ENCODE assay signal across 8 mouse cellular contexts in genomic region chr14:37276728-37277695, GRCm38 (mm10).
DNase-seq lines count a peak whose midpoint lies in the region; ATAC-seq lines count a peak whose summit lies in the region.

No protein-coding gene starts in this region.

- H3K27me3 ChIP-seq in heart, embryonic 11.5 days (ENCODE audit: control insufficient read depth, insufficient read depth, low read length) = no peaks in the 10 kb centered on the region

- 49% methylated on average over 7 of the region's 7 CpGs for WGBS in heart, embryonic 11.5 days (ENCODE audit: insufficient replicate concordance)

- no peak overlapping the region for H3K27ac ChIP-seq in heart, embryonic 11.5 days (ENCODE audit: low read depth, low read length)

- H3K4me1 ChIP-seq in heart, embryonic 11.5 days (ENCODE audit: control insufficient read depth, insufficient read depth, low read length) = no peaks in the 10 kb centered on the region

- ATAC-seq in heart, embryonic 11.5 days (replicated peaks; ENCODE audit: insufficient number of reproducible peaks, low FRiP score, low TSS enrichment) = no peak
- ATAC-seq in cerebellum, adult (ENCODE audit: insufficient number of reproducible peaks, low FRiP score, low TSS enrichment) = peak; percentile 61
- ATAC-seq in megakaryocyte, adult 5-6 weeks (ENCODE audit: poor library complexity, severe bottlenecking) = no peak

- no peaks in the 10 kb centered on the region for H3K9me3 ChIP-seq in heart, embryonic 11.5 days (replicated peaks; ENCODE audit: control insufficient read depth, low read length)

- no peaks in the 10 kb centered on the region for H3K36me3 ChIP-seq in heart, embryonic 11.5 days (ENCODE audit: control insufficient read depth, insufficient read depth, low read length)

- H3K4me3 ChIP-seq in heart, embryonic 11.5 days (ENCODE audit: low read depth, low read length) = no peak overlapping the region

- peak; percentile 31 for DNase-seq in heart, adult 8-10 months (ENCODE audit: low spot score)
- peak; percentile 9 to 24 for DNase-seq in B cell, adult 2 months
- DNase-seq in frontal cortex, postnatal 10 days (ENCODE audit: low spot score in 2 of 2) = peak; percentile 9 to 24
- DNase-seq in lung, postnatal 25 days (ENCODE audit: low spot score) = peak; percentile 39
- DNase-seq in urinary bladder, postnatal 14 days (ENCODE audit: low spot score) = no peak

- H3K4me2 ChIP-seq in heart, embryonic 11.5 days = no peak overlapping the region

- H3K9ac ChIP-seq in heart, embryonic 11.5 days (ENCODE audit: low read depth, low read length) = no peak overlapping the region
